ENCODE assay signal across 8 mouse cellular contexts in the genomic region with DNA sequence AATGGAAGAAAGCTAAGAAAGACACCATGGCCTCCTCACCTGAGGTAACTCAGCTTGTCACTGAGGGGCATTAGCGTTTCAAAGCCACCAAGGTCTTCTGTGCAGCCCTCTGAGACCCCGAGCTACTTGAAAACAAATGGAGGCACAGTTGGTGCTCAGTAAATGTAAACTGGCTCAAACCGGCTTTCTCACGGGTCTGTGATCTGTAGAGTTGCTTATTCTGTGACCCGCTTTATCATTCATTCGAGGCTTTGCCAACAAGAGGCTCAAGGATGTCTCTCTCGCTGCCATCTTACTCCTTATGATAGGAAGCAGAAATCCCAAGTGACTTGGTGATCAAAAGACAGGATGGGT. TPM values are rescaled to one million over a fixed set of nuclear protein-coding genes. Genes with fewer than 3 reads are reported as not detected.
DNase-seq lines count a peak whose midpoint lies in the region; ATAC-seq and TF ChIP-seq lines count a peak whose summit lies in the region.

No protein-coding gene starts in this region.

- no peaks in the 10 kb centered on the region for H3K36me3 ChIP-seq in testis, adult 2 months (ENCODE audit: control insufficient read depth, insufficient read depth, low read length)
- no peaks in the 10 kb centered on the region for H3K36me3 ChIP-seq in limb, embryonic 15.5 days
- H3K36me3 ChIP-seq in stomach, postnatal 0 days (ENCODE audit: control insufficient read depth, insufficient read depth, low read length) = no peaks in the 10 kb centered on the region

- H3K4me3 ChIP-seq in testis, adult 2 months (ENCODE audit: control insufficient read depth, low read depth, low read length) = peak overlapping the region; percentile 58
- H3K4me3 ChIP-seq in limb, embryonic 15.5 days = peak overlapping the region; percentile 53
- peak overlapping the region; percentile 56; the same call in 1 of the 2 replicates for H3K4me3 ChIP-seq in stomach, postnatal 0 days (ENCODE audit: low read depth, low read length)

- H3K4me2 ChIP-seq in limb, embryonic 15.5 days = peak overlapping the region; percentile 99
- peak overlapping the region; percentile 94 for H3K4me2 ChIP-seq in stomach, postnatal 0 days (replicated peaks; ENCODE audit: low read depth)

- TF ChIP-seq POLR2A in testis, adult 2 months (IDR thresholded peaks at IDR 0.05; ENCODE audit: control insufficient read depth, low read depth, low read length) = no peak

- DNase-seq in embryo, embryonic 10 days (ENCODE audit: low spot score) = peak; percentile 9
- no peak for DNase-seq in embryo, embryonic 11 days
- no peak for DNase-seq in testis, postnatal 10 days (ENCODE audit: low spot score)
- no peak for DNase-seq in stomach, postnatal 0 days (ENCODE audit: low spot score)

- H3K27me3 ChIP-seq in testis, adult 2 months (ENCODE audit: control insufficient read depth, insufficient read depth, low read length) = peaks cover 8% of the 10 kb centered on the region
- H3K27me3 ChIP-seq in limb, embryonic 15.5 days = peaks cover 59% of the 10 kb centered on the region
- H3K27me3 ChIP-seq in stomach, postnatal 0 days (ENCODE audit: control insufficient read depth, insufficient read depth, low read length) = peaks cover 5% of the 10 kb centered on the region; the same call in 1 of the 2 replicates

- H3K27ac ChIP-seq in testis, adult 2 months (ENCODE audit: control insufficient read depth, insufficient read depth, low read depth, low read length) = no peak overlapping the region
- H3K27ac ChIP-seq in limb, embryonic 15.5 days = no peak overlapping the region
- no peak overlapping the region for H3K27ac ChIP-seq in stomach, postnatal 0 days (replicated peaks)

- ATAC-seq in limb, embryonic 15.5 days (ENCODE audit: insufficient number of reproducible peaks, low FRiP score, low TSS enrichment, low read depth) = no peak
- no peak for ATAC-seq in stomach, postnatal 0 days (ENCODE audit: low FRiP score, low TSS enrichment)
- ATAC-seq in monocyte, adult 5-6 weeks (replicated peaks; ENCODE audit: insufficient number of reproducible peaks, low FRiP score, low TSS enrichment, poor library complexity, severe bottlenecking) = no peak
- ATAC-seq in activated CD4-positive, CD25-positive, alpha-beta regulatory T cell, adult 4 months = no peak

- no peak overlapping the region for H3K9ac ChIP-seq in limb, embryonic 15.5 days
- H3K9ac ChIP-seq in stomach, postnatal 0 days (ENCODE audit: low read length) = no peak overlapping the region

- peaks cover 15% of the 10 kb centered on the region for H3K4me1 ChIP-seq in testis, adult 2 months (ENCODE audit: control insufficient read depth, insufficient read depth, low read length)
- peaks cover 38% of the 10 kb centered on the region for H3K4me1 ChIP-seq in limb, embryonic 15.5 days
- H3K4me1 ChIP-seq in stomach, postnatal 0 days (replicated peaks; ENCODE audit: control insufficient read depth, insufficient read depth) = peaks cover 7% of the 10 kb centered on the region

- H3K9me3 ChIP-seq in limb, embryonic 15.5 days = no peaks in the 10 kb centered on the region
- H3K9me3 ChIP-seq in stomach, postnatal 0 days (ENCODE audit: control insufficient read depth, low read length) = no peaks in the 10 kb centered on the region

- no peak for TF ChIP-seq EP300 in stomach, postnatal 0 days (optimal IDR thresholded peaks at IDR 0.05)

- WGBS in limb, embryonic 15.5 days = 14% methylated on average over 7 of the region's 7 CpGs
- 9% methylated on average over 7 of the region's 7 CpGs for WGBS in stomach, postnatal 0 days

- no peak for TF ChIP-seq CTCF in testis, adult 2 months (IDR thresholded peaks at IDR 0.05; ENCODE audit: control insufficient read depth, insufficient read depth, insufficient replicate concordance, low read depth, low read length)
- no peak for TF ChIP-seq CTCF in stomach, postnatal 0 days (IDR thresholded peaks at IDR 0.05; ENCODE audit: low read depth)

RNA-seq across cellular contexts. Expression of gene Etv4, which starts 0.7 kb away (rescaled TPM):
- 0.53 and 1.1 TPM in 2 replicates for polyA plus RNA-seq in testis, adult 2 months (2012; rRNA removed)
- polyA plus RNA-seq in limb, embryonic 15.5 days (2015; fragmentation: Nextera tagmentation; extraction: Ambion mirVana) = 10.3 and 10.8 TPM in 2 replicates
- polyA plus RNA-seq in stomach, postnatal 0 days (2015; fragmentation: Nextera tagmentation; extraction: Ambion mirVana) = 1.8 and 2.0 TPM in 2 replicates
- total RNA-seq in monocyte, adult 5-6 weeks (2017) = not detected in 3 replicates
- polyA plus RNA-seq in activated CD4-positive, CD25-positive, alpha-beta regulatory T cell, adult 4 months (2017; shearing (Covaris generic)) = 1 to 10 TPM in 1 of 2 experiments, not detected in 1; 1.0 TPM

RNA-seq across cellular contexts. Expression of gene Dhx8, which starts 53.1 kb away (rescaled TPM):
- 21.0 and 21.3 TPM in 2 replicates for polyA plus RNA-seq in testis, adult 2 months (2012; rRNA removed)
- 27.2 and 34.7 TPM in 2 replicates for polyA plus RNA-seq in limb, embryonic 15.5 days (2015; fragmentation: Nextera tagmentation; extraction: Ambion mirVana)
- 12.6 and 12.8 TPM in 2 replicates for polyA plus RNA-seq in stomach, postnatal 0 days (2015; fragmentation: Nextera tagmentation; extraction: Ambion mirVana)
- 45.9 to 64.3 TPM (median 49.0 TPM) in 3 replicates for total RNA-seq in monocyte, adult 5-6 weeks (2017)
- polyA plus RNA-seq in activated CD4-positive, CD25-positive, alpha-beta regulatory T cell, adult 4 months (2017; shearing (Covaris generic)) = 10 to 100 TPM; 23.6 to 25.5 TPM
